Mouse (Mus musculus): ENCODE measurements around the gene Ascc2. TPM values are rescaled to one million over a fixed set of nuclear protein-coding genes. Genes with fewer than 3 reads are reported as not detected.

Gene Ascc2
- polyA plus RNA-seq, 1 experiment from 2014 or later = 42.2 TPM

DNA sequence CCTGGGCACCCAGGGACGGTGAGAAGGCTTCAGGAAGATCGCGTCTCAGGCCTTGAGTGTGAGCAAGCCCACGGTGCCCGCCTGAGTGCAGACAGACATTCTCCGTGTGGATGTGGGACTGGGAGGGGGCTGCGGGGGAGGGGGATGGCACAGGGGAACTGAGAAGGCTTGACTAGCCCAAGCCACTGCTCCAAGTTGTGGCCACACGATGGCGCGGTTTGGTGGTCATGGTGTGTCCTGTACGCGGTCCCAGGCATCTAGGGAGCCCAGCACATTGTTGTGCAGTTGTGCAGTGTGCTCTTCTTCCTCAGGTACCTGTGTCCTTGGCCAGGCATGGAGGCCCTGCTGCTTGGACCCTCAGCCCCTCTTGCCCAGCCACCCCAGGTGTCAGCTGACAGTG is 96.6 kb downstream of the Ascc2 start:
- 90% methylated on average over 12 of the region's 12 CpGs for WGBS (ENCODE audit: missing documents)
- no peaks in the 10 kb centered on the region for H3K79me2 ChIP-seq (ENCODE audit: inconsistent target)

More for the DNA sequence above, 96.6 kb downstream of the Ascc2 start:
- Histone ChIP-seq H3K27ac (no peak overlapping the region), H3K4me3 (ENCODE audit: inconsistent target) (no peak overlapping the region), H3K36me3 (ENCODE audit: inconsistent target) (peaks cover 7% of the 10 kb centered on the region; the same call in 1 of the 2 replicates)

Other genes with a start within 250 kb of the Ascc2 start
- gene Hormad2, start 196.6 kb upstream of the Ascc2 start, polyA plus RNA-seq (2018) = 0.51 TPM in 1 of 3 replicates, not detected in the others
- gene Mtmr3, start 42.9 kb upstream of the Ascc2 start, polyA plus RNA-seq (2018) = 29.0 to 45.2 TPM (median 31.3 TPM) in 3 replicates
- gene Gm11032, start 17.7 kb upstream of the Ascc2 start, polyA plus RNA-seq (2018) = not detected in 3 replicates
- 160 to 375 TPM (median 326 TPM) in 3 replicates for gene Uqcr10, start 66.6 kb downstream of the Ascc2 start, polyA plus RNA-seq (2018)
- 12.8 to 30.5 TPM (median 29.0 TPM) in 3 replicates for gene Zmat5, start 66.9 kb downstream of the Ascc2 start, polyA plus RNA-seq (2018)
- gene Cabp7, start 109.0 kb downstream of the Ascc2 start, polyA plus RNA-seq (2018) = 0.04 TPM in 1 of 3 replicates, not detected in the others
- gene Nf2, start 211.8 kb downstream of the Ascc2 start, polyA plus RNA-seq (2018) = 42.7 to 60.3 TPM (median 44.6 TPM) in 3 replicates
- 1.7 to 4.1 TPM (median 2.3 TPM) in 3 replicates for gene Nipsnap1, start 236.2 kb downstream of the Ascc2 start, polyA plus RNA-seq (2018)